Mouse (Mus musculus) adrenal gland, postnatal 36 days (tissue): ENCODE results near the gene Nav2. TPM values are rescaled to one million over a fixed set of nuclear protein-coding genes. Genes with fewer than 3 reads are reported as not detected.

Experiments used
- total RNA-seq, 2 experiments: library from RNA; stranded (reverse); gene quantifications; 2 replicates each; pipeline ENCODE4 v1.2.3; 2021

Nav2 gene
- total RNA-seq, 2 experiments from 2014 or later = 6.4 to 8.7 TPM

Other genes starting within 250 kb of the Nav2 start
- 10 to 100 TPM; 10.3 to 11.8 TPM for gene Zdhhc13, start 119.7 kb upstream of the Nav2 start, total RNA-seq
- not detected for gene Csrp3, start 60.7 kb upstream of the Nav2 start, total RNA-seq
- 1 to 10 TPM; 1.9 to 2.2 TPM for gene E2f8, start 27.1 kb upstream of the Nav2 start, total RNA-seq